In the genomic region with DNA sequence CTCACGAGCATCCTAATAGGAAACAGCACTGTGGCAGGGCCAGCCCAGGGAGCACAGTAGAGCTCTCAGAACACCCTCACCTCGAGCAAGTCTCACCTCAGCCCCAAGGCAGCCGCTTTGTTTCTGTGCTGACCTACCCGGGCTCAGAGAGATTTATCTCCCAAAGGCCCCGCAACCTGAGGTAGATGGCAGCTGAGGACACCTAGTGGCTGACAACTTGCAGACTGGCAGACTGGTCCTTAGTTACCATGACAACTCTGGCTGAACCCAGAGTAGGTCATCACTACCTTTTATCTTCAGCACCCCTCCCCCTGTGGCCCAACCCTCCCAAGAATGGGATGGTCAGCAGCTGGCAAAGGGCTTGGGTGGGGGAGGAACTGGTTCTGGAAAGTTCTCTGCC, we compare ENCODE assay signal across 11 mouse cellular contexts. TPM values are rescaled to one million over a fixed set of nuclear protein-coding genes. Genes with fewer than 3 reads are reported as not detected.
DNase-seq lines count a peak whose midpoint lies in the region; ATAC-seq and TF ChIP-seq lines count a peak whose summit lies in the region.
"Had no signal": no experiment of that assay in that cellular context is flagged by ENCODE, and none has a peak within 500 bp of the region (broad histone marks: within the 10 kb centered on the region; RNA-seq: fewer than 3 reads in every experiment).

No protein-coding gene starts in this region.

- H3K36me3 ChIP-seq in E14TG2a.4 (ENCODE audit: insufficient read depth, low read length), result peaks cover 28% of the 10 kb centered on the region
- H3K36me3 ChIP-seq: G1E; neural tube, embryonic 13.5 days had no signal

- no peak for ATAC-seq in activated CD4-positive, CD25-positive, alpha-beta regulatory T cell, adult 4 months
- no peak for ATAC-seq in inflammation-experienced regulatory T-cells, adult 6 months

- H3K27me3 ChIP-seq in E14TG2a.4 (ENCODE audit: insufficient read depth, low read length), result no peaks in the 10 kb centered on the region
- H3K27me3 ChIP-seq: neural tube, embryonic 13.5 days had no signal

- peak; percentile 19 to 36 for DNase-seq in cerebellum, adult 18-20 months
- no peak for DNase-seq in cerebellum, adult 11-12 months
- peak; percentile 27 to 32 for DNase-seq in left cerebral cortex, adult 2 months (ENCODE audit: extremely low spot score in 1 of 2, low spot score in 2 of 2)
- DNase-seq in left cerebral cortex, postnatal 10 days (ENCODE audit: extremely low spot score in 1 of 2, low spot score in 2 of 2), result no peak
- DNase-seq in kidney, adult 9 months, result peak; percentile 49
- DNase-seq: layer of hippocampus, adult 9-11 months had no signal

- no peak overlapping the region for H3K27ac ChIP-seq in left cerebral cortex, adult 2 months
- H3K27ac ChIP-seq: neural tube, embryonic 13.5 days had no signal

- peaks cover 42% of the 10 kb centered on the region for H3K4me1 ChIP-seq in E14TG2a.4 (replicated peaks; ENCODE audit: low read depth, low read length)

- H3K4me3 ChIP-seq in left cerebral cortex, adult 2 months, result no peak overlapping the region
- H3K4me3 ChIP-seq in E14TG2a.4 (replicated peaks; ENCODE audit: low read length), result no peak overlapping the region
- H3K4me3 ChIP-seq: neural tube, embryonic 13.5 days had no signal

- intact Hi-C loops in left cerebral cortex, adult 2 months (cut with DNase I), result loop anchor here (5.0 kb wide), 1 partner anchor 99 kb away; no protein-coding TSS in a partner anchor
- intact Hi-C loops in left cerebral cortex, postnatal 10 days (cut with DNase I), result no loop called here

- TF ChIP-seq CTCF in left cerebral cortex, adult 2 months (IDR thresholded peaks at IDR 0.05), result peak; percentile 59
- TF ChIP-seq CTCF in E14TG2a.4 (conservative IDR thresholded peaks at IDR 0.05; ENCODE audit: low read length), result peak; percentile 43

- H3K9me3 ChIP-seq in E14TG2a.4 (ENCODE audit: low read length), result no peaks in the 10 kb centered on the region
- H3K9me3 ChIP-seq: G1E; neural tube, embryonic 13.5 days had no signal

RNA-seq across cellular contexts. Expression of a gene that starts 16.2 kb away (rescaled TPM):
- total RNA-seq in left cerebral cortex, adult 2 months (2021), result 1 to 10 TPM; 5.9 TPM
- total RNA-seq in left cerebral cortex, postnatal 10 days (2021), result 10 to 100 TPM; 14.0 to 14.9 TPM
- not detected for polyA plus RNA-seq in activated CD4-positive, CD25-positive, alpha-beta regulatory T cell, adult 4 months (2017; shearing (Covaris generic))
- not detected for polyA plus RNA-seq in inflammation-experienced regulatory T-cells, adult 6 months (2017; shearing (Covaris generic))
- total RNA-seq: G1E had no signal
- polyA plus RNA-seq: G1E had no signal

RNA-seq across cellular contexts. Expression of a gene that starts 44.0 kb away (rescaled TPM):
- total RNA-seq in left cerebral cortex, adult 2 months (2021), result 1 to 10 TPM; 2.4 to 4.3 TPM
- 1 to 10 TPM; 2.8 to 4.1 TPM for total RNA-seq in left cerebral cortex, postnatal 10 days (2021)
- polyA plus RNA-seq in activated CD4-positive, CD25-positive, alpha-beta regulatory T cell, adult 4 months (2017; shearing (Covaris generic)), result 1 to 10 TPM; 2.1 to 2.5 TPM
- polyA plus RNA-seq in inflammation-experienced regulatory T-cells, adult 6 months (2017; shearing (Covaris generic)), result 1 to 10 TPM; 1.1 to 2.2 (median 1.4) TPM

Comparison
In these comparisons a context has a peak if more than half of its experiments do, and no peak if none do; other contexts are left out.
1. DNase-seq: peak in cerebellum, adult 18-20 months (2 of 2), left cerebral cortex, adult 2 months (2 of 2) and kidney, adult 9 months (single experiment); none in cerebellum, adult 11-12 months (single experiment) and left cerebral cortex, postnatal 10 days (0 of 2).